Mouse (Mus musculus) stomach, postnatal 0 days (tissue): ENCODE measurements at regions not wholly inside any gene's neighbourhood (a gene's known extent, or its start where the extent isn't known, plus 50 kb on each side); places are given as distances from the start of the nearest gene placed in this dataset.

Experiments used
- ATAC-seq: fragments of 200-750 bp; cut with Nextera tagmentation; 2 replicates; pipeline ENCODE4 v1.8.0; 2017; ENCODE audit not compliant: low FRiP score, low TSS enrichment
- DNase-seq: peaks from one replicate; pipeline ENCODE4 v3.0.0-alpha.2; 2016; ENCODE audit warnings: low spot score
- H3K27ac ChIP-seq: fragments of 300-500 bp; sonication (generic); replicated peaks from 2 replicates; pipeline ENCODE4 v1.5.1; 2014; ENCODE audit warnings: mild to moderate bottlenecking, control low read depth
- H3K27me3 ChIP-seq: fragments of 300-500 bp; sonication (generic); 2 replicates; pipeline ENCODE4 v1.6.1; 2014; ENCODE audit warnings: low read length; ENCODE audit not compliant: control insufficient read depth, insufficient read depth
- H3K36me3 ChIP-seq: fragments of 300-500 bp; sonication (generic); 2 replicates; pipeline ENCODE4 v1.6.1; 2014; ENCODE audit warnings: low read length, mixed read lengths; ENCODE audit not compliant: control insufficient read depth, insufficient read depth
- H3K4me1 ChIP-seq: fragments of 300-500 bp; sonication (generic); replicated peaks from 2 replicates; pipeline ENCODE4 v1.6.1; 2014; ENCODE audit warnings: antibody characterized with exemption; ENCODE audit not compliant: control insufficient read depth, insufficient read depth
- H3K4me2 ChIP-seq: fragments of 300-500 bp; sonication (generic); replicated peaks from 2 replicates; pipeline ENCODE4 v1.6.1; 2014; ENCODE audit warnings: low read depth, mild to moderate bottlenecking, control low read depth, moderate library complexity
- H3K4me3 ChIP-seq: fragments of 300-500 bp; sonication (generic); 2 replicates; pipeline ENCODE4 v1.5.1; 2014; ENCODE audit warnings: low read depth, low read length, control low read depth
- H3K9ac ChIP-seq: fragments of 300-500 bp; sonication (generic); 2 replicates; pipeline ENCODE4 v1.6.1; 2014; ENCODE audit warnings: mild to moderate bottlenecking, low read length, control low read depth, mixed read lengths
- H3K9me3 ChIP-seq: fragments of 300-500 bp; sonication (generic); 2 replicates; pipeline ENCODE4 v1.6.1; 2016; ENCODE audit warnings: low read length; ENCODE audit not compliant: control insufficient read depth
- CTCF ChIP-seq: IDR thresholded peaks from 2 replicates; pipeline ENCODE4 v1.5.1; 2016; ENCODE audit warnings: antibody characterized with exemption, low read depth, mild to moderate bottlenecking, moderate library complexity
- EP300 ChIP-seq: optimal IDR thresholded peaks from 2 replicates; pipeline ENCODE3; 2016; ENCODE audit warnings: antibody characterized with exemption
- WGBS: fragments of 180-500 bp; shearing (Covaris S2); extraction: QIAGEN DNeasy Blood & Tissue Kit; methylation state at CpG from one replicate; pipeline ENCODE4 v1.1.7; 2014; 5-methylcytosine and 5-hydroxymethylcytosine counted together

DNA sequence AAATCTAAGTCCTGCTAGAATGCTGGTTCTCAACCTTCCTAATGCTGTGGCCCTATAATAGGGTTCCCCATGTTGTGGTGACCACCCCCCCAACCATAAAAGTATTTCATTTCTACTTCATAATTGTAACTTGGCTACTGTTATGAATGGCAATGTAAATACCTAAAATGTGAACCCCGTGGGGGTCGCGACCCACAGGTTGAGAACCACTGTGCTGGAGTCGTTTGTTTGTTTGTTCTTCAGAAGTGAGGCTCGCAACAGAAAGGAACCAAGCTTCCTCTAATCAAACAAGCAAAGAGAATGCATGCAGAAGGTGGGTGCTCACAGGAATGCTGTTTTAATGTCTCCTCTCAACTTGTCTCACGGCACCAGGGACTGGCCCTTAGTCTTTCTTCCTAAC is 166.4 kb upstream of the Elac2 start:
- no peaks in the 10 kb centered on the region for H3K27me3 ChIP-seq
- no peak for ATAC-seq
- no peak overlapping the region for H3K4me2 ChIP-seq
- no peaks in the 10 kb centered on the region for H3K9me3 ChIP-seq
- no peak overlapping the region for H3K9ac ChIP-seq
- H3K36me3 ChIP-seq = no peaks in the 10 kb centered on the region
- 75% methylated on average over 6 of the region's 6 CpGs for WGBS
- DNase-seq = no peak
- no peak overlapping the region for H3K4me3 ChIP-seq
- H3K4me1 ChIP-seq = no peaks in the 10 kb centered on the region
- H3K27ac ChIP-seq = no peak overlapping the region
- no peak for TF ChIP-seq EP300
- TF ChIP-seq CTCF = no peak

DNA sequence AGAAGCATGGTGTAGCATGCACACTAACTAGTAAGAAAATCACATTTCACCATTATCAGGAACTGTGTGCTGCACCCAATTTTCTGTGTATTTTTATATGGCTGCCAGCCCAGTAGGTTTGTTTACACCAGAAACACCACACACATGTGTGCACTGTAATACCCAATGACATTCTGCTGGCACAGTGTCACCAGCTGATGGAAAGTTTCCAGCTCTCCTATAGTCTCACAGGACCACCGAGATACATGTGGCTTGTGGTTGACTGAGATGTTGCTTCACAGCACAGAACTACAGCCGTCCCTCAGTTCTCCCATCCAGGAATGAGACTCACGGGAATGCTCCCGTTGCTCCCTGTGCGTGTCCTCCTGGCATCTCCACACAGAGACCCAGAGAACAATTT is 149.4 kb upstream of the Elac2 start:
- TF ChIP-seq EP300 (no peak), CTCF (no peak)
- H3K9me3 ChIP-seq = no peaks in the 10 kb centered on the region
- H3K36me3 ChIP-seq = no peaks in the 10 kb centered on the region
- H3K27ac ChIP-seq = no peak overlapping the region
- H3K4me1 ChIP-seq = no peaks in the 10 kb centered on the region
- H3K4me3 ChIP-seq = no peak overlapping the region
- H3K9ac ChIP-seq = no peak overlapping the region
- no peak; the same call in 1 of the 2 replicates for ATAC-seq
- DNase-seq = peak; percentile 31
- 59% methylated on average over 5 of the region's 5 CpGs for WGBS
- no peaks in the 10 kb centered on the region for H3K27me3 ChIP-seq
- H3K4me2 ChIP-seq = no peak overlapping the region

DNA sequence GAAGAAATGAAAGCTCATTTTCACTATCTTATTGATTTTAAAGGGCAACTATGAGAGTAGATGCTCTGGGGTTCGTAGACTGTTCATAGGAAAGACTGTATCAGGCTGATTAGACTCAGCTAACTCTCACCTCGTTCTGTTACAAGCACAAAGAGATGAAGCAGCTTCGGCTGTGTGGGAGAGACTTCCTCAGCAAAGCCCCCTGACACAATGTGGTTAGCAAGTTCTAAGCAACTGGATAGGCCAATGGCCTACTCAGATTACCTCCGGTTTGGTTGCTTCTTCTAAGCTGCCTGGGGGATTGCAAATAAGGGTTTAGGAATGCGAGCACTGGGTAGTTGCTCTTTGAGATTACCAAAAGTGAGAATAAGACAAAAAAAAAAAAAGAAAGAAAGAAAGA is 146.4 kb upstream of the Elac2 start:
- 67% methylated on average over 5 of the region's 5 CpGs for WGBS
- Histone ChIP-seq H3K36me3 (no peaks in the 10 kb centered on the region), H3K27ac (no peak overlapping the region), H3K4me3 (no peak overlapping the region), H3K4me2 (no peak overlapping the region), H3K9ac (no peak overlapping the region), H3K4me1 (no peaks in the 10 kb centered on the region), H3K9me3 (no peaks in the 10 kb centered on the region), H3K27me3 (no peaks in the 10 kb centered on the region)
- DNase-seq (no peak), ATAC-seq (no peak)
- no peak for TF ChIP-seq EP300
- no peak for TF ChIP-seq CTCF

DNA sequence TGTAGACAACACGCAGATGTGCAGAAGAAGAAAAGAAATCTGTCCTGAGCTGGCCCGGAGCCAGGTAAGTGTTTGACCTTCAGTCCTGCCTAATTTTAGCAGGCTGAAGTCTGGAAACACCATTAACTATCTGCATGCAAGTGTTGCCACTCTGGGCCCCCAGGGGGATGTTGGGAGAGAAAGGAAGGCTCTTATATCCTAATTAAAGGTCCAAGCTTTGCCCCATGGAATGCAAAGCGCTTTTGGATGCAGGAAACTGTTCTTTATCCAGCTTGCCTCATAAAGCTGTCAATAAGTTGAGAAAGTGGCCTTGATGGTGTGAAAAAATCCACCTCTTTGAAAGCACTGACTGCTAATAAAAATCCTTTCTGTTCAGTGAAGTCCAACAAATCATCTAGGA is 145.1 kb upstream of the Elac2 start:
- H3K27me3 ChIP-seq = no peaks in the 10 kb centered on the region
- ATAC-seq (no peak), DNase-seq (no peak)
- H3K27ac ChIP-seq = no peak overlapping the region
- TF ChIP-seq CTCF (no peak), EP300 (no peak)
- no peak overlapping the region for H3K4me3 ChIP-seq
- H3K36me3 ChIP-seq = no peaks in the 10 kb centered on the region
- no peak overlapping the region for H3K4me2 ChIP-seq
- H3K9ac ChIP-seq = no peak overlapping the region
- no peaks in the 10 kb centered on the region for H3K9me3 ChIP-seq
- WGBS = 47% methylated on average over 3 of the region's 3 CpGs
- no peaks in the 10 kb centered on the region for H3K4me1 ChIP-seq

DNA sequence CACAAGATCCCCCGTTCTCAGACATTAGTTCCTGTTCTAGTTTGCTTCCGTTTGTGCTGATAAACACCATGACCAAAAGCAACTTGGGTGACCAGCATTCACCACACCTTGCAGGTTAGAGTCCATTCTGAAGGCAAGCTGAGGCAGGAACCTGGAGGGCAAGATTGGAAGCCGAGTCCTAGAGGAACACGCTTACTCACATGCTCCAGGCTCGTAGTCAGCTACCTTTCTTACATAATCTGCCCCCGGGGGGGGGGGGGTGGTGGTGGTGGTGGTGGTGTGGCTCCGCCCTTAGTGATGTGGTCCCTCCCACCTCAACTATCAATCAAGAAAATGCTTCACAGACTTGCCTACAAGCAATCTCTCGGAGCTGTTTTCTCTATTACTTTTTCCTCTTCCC is 142.1 kb upstream of the Elac2 start:
- WGBS = 56% methylated on average over 8 of the region's 8 CpGs
- Histone ChIP-seq H3K4me1 (no peaks in the 10 kb centered on the region), H3K4me2 (no peak overlapping the region), H3K27ac (no peak overlapping the region), H3K9ac (no peak overlapping the region), H3K4me3 (no peak overlapping the region), H3K36me3 (no peaks in the 10 kb centered on the region), H3K27me3 (no peaks in the 10 kb centered on the region), H3K9me3 (no peaks in the 10 kb centered on the region)
- ATAC-seq (peak; percentile 93), DNase-seq (peak; percentile 75)
- TF ChIP-seq EP300 (no peak), CTCF (no peak)

DNA sequence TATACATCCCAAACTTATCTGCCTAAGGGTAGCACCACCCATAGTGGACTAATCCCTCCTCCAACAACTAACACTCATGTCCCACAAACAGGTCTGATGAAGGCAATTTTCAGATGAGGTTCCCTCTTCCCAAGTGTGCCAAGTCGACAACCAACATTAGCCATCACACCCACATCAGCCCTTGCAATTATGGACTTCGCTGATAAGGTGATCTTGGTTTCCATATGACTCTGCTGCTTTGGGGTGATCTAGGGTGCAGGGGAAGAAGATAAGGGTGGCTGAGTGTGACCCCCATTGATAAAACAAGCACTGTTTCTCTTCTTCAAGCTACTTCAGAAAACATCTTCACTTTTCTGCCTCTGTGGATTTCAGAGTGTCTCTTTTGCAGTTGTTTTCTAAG is 137.7 kb upstream of the Elac2 start:
- no peak for ATAC-seq
- TF ChIP-seq CTCF = no peak
- no peak for TF ChIP-seq EP300
- Histone ChIP-seq H3K27ac (no peak overlapping the region), H3K4me1 (no peaks in the 10 kb centered on the region), H3K9ac (no peak overlapping the region), H3K9me3 (no peaks in the 10 kb centered on the region), H3K4me2 (no peak overlapping the region), H3K4me3 (no peak overlapping the region), H3K27me3 (no peaks in the 10 kb centered on the region), H3K36me3 (no peaks in the 10 kb centered on the region)
- DNase-seq = no peak
- 87% methylated on average over 2 of the region's 2 CpGs for WGBS
